Mouse (Mus musculus) hindbrain, embryonic 14.5 days (tissue): ENCODE measurements around the gene Trip11. TPM values are rescaled to one million over a fixed set of nuclear protein-coding genes. Genes with fewer than 3 reads are reported as not detected.

Source experiments
- ATAC-seq: fragments of 200-750 bp; cut with Nextera tagmentation; 2 replicates; pipeline ENCODE4 v1.8.0; 2017; ENCODE audit warnings: moderate number of reproducible peaks, mild to moderate bottlenecking, moderate TSS enrichment, moderate library complexity; ENCODE audit not compliant: low FRiP score
- DNase-seq: peaks from one replicate; pipeline ENCODE4 v3.0.0-alpha.2; 2015; ENCODE audit warnings: low spot score
- H3K27ac ChIP-seq: fragments of 300-500 bp; sonication (generic); 2 replicates; pipeline ENCODE4 v1.5.1; 2014; ENCODE audit warnings: mild to moderate bottlenecking, moderate library complexity
- H3K27me3 ChIP-seq: fragments of 300-500 bp; sonication (generic); 2 replicates; pipeline ENCODE4 v1.6.1; 2014; ENCODE audit warnings: mild to moderate bottlenecking, low read length, mixed read lengths; ENCODE audit not compliant: control insufficient read depth, insufficient read depth
- H3K36me3 ChIP-seq: fragments of 300-500 bp; sonication (generic); replicated peaks from 2 replicates; pipeline ENCODE4 v1.6.1; 2014; ENCODE audit not compliant: control insufficient read depth, insufficient read depth
- H3K4me1 ChIP-seq: fragments of 300-500 bp; sonication (generic); replicated peaks from 2 replicates; pipeline ENCODE4 v1.6.1; 2014; ENCODE audit warnings: antibody characterized with exemption, low read length, mixed read lengths; ENCODE audit not compliant: control insufficient read depth, insufficient read depth
- H3K4me2 ChIP-seq: fragments of 300-500 bp; sonication (generic); replicated peaks from 2 replicates; pipeline ENCODE4 v1.6.1; 2014; ENCODE audit warnings: mild to moderate bottlenecking, moderate library complexity
- H3K4me3 ChIP-seq: fragments of 300-500 bp; sonication (generic); replicated peaks from 2 replicates; pipeline ENCODE4 v1.5.1; 2014; ENCODE audit warnings: mild to moderate bottlenecking, low read length
- H3K9ac ChIP-seq: fragments of 300-500 bp; sonication (generic); 2 replicates; pipeline ENCODE4 v1.6.1; 2014
- H3K9me3 ChIP-seq: fragments of 300-500 bp; sonication (generic); 2 replicates; pipeline ENCODE4 v1.6.1; 2016; ENCODE audit warnings: low read length; ENCODE audit not compliant: control insufficient read depth
- WGBS: fragments of 180-500 bp; shearing (Covaris S2); extraction: QIAGEN DNeasy Blood & Tissue Kit; methylation state at CpG from one replicate; pipeline ENCODE4 v1.1.7; 2014; 5-methylcytosine and 5-hydroxymethylcytosine counted together
- polyA plus RNA-seq: library from polyadenylated mRNA; unstranded; fragments of >200 nt; fragmentation: Nextera tagmentation; extraction: Ambion mirVana; gene quantifications from 2 replicates; pipeline ENCODE4 v1.2.1, GENCODE M21; 2014

The Trip11 gene
- polyA plus RNA-seq, 1 experiment from 2014 or later, result 23.9 TPM

DNA sequence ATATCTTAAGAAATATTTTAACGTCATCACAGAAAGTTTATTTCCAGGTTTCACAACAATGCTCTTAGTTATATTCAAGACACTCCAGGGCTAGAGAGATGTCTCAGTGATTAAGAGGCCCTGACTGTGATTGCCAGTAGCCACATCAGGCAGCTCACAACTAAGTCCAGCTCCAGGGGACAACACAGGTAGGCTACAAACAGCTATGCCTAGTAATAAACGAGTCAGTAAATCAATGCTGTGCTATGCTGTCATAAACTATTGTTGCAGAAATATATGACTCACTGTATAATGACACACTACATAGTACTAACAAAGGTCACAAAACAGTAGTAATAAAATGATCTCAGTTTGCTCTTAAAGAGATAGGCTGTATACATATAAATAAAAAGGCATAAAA, 36.7 kb downstream of the Trip11 start:
- DNase-seq (no peak), ATAC-seq (no peak)
- WGBS, result 94% methylated on average over 2 of the region's 2 CpGs
- Histone ChIP-seq H3K27me3 (no peaks in the 10 kb centered on the region), H3K4me3 (no peak overlapping the region), H3K36me3 (peaks cover 44% of the 10 kb centered on the region), H3K27ac (no peak overlapping the region), H3K9me3 (no peaks in the 10 kb centered on the region), H3K4me1 (no peaks in the 10 kb centered on the region), H3K9ac (no peak overlapping the region), H3K4me2 (no peak overlapping the region)

DNA sequence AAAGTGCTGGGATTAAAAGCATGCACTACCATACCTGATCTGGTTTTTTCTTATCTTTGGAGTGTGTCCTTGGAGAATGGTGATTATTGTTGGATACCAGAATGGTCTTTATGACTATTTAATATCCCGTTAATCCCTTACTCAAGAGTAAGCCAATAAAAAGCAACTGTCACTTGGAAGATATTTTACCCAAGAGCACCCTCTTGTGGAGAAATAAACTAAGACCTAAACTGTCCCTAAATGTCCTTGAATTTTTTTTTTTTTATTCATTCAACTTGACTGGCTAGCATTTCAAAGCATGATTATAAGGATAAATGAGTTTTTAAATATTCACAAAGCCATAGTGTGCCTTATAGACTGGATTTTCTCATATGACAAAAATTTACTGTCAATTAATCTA, 38.0 kb downstream of the Trip11 start:
- H3K27ac ChIP-seq, result no peak overlapping the region
- H3K4me1 ChIP-seq, result no peaks in the 10 kb centered on the region
- H3K9ac ChIP-seq, result no peak overlapping the region
- H3K27me3 ChIP-seq, result no peaks in the 10 kb centered on the region
- peaks cover 45% of the 10 kb centered on the region for H3K36me3 ChIP-seq
- peak; percentile 83 for DNase-seq
- no peaks in the 10 kb centered on the region for H3K9me3 ChIP-seq
- WGBS, result 49% methylated on average over 1 of the region's 1 CpGs
- H3K4me2 ChIP-seq, result no peak overlapping the region
- no peak for ATAC-seq
- no peak overlapping the region for H3K4me3 ChIP-seq

DNA sequence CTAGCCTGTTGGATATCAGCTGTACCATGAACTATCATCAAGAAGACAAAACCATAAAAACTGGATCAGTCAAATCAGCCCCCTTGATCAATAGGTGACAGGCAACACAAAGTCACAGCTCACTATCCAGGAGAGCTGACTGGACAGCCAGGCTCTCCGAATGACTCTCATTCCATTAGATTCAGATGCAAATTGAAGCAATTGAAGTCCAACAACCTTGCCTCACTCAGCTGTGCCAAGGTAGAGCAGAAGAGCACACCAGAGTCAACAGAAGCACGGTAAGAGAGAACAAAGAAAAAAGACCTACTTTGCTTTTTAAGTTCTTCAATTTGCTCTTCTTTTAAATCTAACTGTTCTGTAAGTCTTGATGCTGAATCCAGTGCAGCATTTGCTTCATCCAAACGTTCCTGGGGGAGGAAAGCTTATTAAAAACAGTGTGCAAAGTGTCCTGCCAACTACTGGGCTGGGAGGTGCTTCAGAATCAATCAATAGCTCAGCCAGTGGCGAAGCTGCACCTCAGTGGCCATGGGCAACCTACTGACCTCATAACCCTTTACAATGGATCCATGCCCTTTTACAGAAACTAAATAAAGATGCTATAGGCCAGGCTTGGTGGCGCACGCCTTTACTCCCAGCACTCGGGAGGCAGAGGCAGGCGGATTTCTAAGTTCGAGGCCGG, 50.6 kb downstream of the Trip11 start:
- H3K9me3 ChIP-seq, result no peaks in the 10 kb centered on the region
- no peak for DNase-seq
- H3K36me3 ChIP-seq, result peaks cover 18% of the 10 kb centered on the region; the same call in 1 of the 2 replicates
- H3K27me3 ChIP-seq, result no peaks in the 10 kb centered on the region
- H3K4me1 ChIP-seq, result no peaks in the 10 kb centered on the region
- H3K9ac ChIP-seq, result no peak overlapping the region
- no peak overlapping the region for H3K4me2 ChIP-seq
- no peak for ATAC-seq
- 82% methylated on average over 10 of the region's 10 CpGs for WGBS
- no peak overlapping the region for H3K27ac ChIP-seq
- no peak overlapping the region for H3K4me3 ChIP-seq

DNA sequence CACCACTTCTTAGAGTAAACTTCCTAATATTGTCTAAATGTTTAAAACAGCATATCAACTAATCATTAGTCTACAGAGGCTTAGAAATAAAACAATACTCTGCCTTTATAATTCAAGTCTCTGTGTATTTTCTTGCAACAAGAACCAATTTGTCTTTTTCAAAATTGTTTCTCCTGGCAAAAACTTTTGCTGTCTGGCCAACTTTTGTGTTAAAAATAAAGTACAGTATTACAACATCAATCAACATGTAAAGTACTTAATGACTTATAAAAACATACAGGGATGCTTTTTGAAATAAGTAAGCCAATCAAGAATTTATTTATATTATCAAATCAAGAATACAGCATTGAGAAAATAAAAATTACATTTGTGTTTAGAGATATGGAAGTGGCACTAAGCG, 52.8 kb downstream of the Trip11 start:
- H3K4me3 ChIP-seq, result no peak overlapping the region
- peaks cover 18% of the 10 kb centered on the region; the same call in 1 of the 2 replicates for H3K36me3 ChIP-seq
- no peaks in the 10 kb centered on the region for H3K9me3 ChIP-seq
- WGBS, result 95% methylated on average over 1 of the region's 1 CpGs
- H3K27ac ChIP-seq, result no peak overlapping the region
- ATAC-seq (no peak), DNase-seq (no peak)
- H3K9ac ChIP-seq, result no peak overlapping the region
- no peaks in the 10 kb centered on the region for H3K4me1 ChIP-seq
- H3K27me3 ChIP-seq, result no peaks in the 10 kb centered on the region
- H3K4me2 ChIP-seq, result no peak overlapping the region

DNA sequence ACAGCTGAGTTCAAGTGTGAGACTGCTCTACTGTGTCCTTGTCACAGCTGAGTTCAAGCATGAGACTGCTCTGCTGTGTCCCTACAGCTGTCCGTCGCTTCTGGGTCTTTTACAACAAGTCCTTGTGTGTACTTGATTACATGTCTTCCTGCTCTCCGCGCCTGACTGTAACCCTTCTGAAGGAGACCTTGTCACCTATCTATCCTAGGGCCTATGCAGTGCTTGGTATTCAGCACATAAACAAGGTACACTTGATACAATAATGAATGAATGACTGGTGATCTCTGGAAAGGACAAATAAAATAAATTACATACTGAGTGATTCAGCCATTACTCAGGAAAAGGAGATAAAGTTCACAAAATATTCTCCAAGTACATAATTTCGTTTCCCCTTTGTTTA, 55.1 kb downstream of the Trip11 start:
- Histone ChIP-seq H3K36me3 (peaks cover 18% of the 10 kb centered on the region; the same call in 1 of the 2 replicates), H3K9ac (no peak overlapping the region), H3K4me2 (no peak overlapping the region), H3K4me1 (no peaks in the 10 kb centered on the region), H3K9me3 (no peaks in the 10 kb centered on the region), H3K27ac (no peak overlapping the region), H3K27me3 (no peaks in the 10 kb centered on the region), H3K4me3 (no peak overlapping the region)
- ATAC-seq (no peak), DNase-seq (no peak)
- WGBS, result 94% methylated on average over 5 of the region's 5 CpGs

DNA sequence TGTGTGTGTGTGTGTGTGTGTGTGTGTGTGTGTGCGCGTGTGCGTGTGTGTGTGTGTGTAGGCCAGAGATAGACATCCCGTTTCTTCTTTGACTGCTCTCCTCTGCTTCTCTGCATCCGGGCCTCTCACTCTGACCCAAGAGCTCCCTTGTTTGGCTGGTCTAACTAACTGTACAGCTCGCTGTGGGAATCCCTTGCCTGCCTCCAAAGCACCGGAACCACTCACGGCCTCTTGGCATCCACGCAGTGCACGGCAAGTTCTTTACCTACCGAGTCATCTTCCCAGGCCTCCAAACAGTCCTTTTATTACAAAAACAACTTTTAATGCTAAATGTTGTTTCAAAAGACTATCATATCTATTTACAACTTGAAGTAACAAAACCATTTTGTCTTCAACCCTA, 58.7 kb downstream of the Trip11 start:
- DNase-seq (no peak), ATAC-seq (no peak)
- H3K9ac ChIP-seq, result no peak overlapping the region
- 91% methylated on average over 11 of the region's 11 CpGs for WGBS
- H3K27me3 ChIP-seq, result no peaks in the 10 kb centered on the region
- H3K27ac ChIP-seq, result no peak overlapping the region
- H3K4me3 ChIP-seq, result no peak overlapping the region
- no peaks in the 10 kb centered on the region for H3K9me3 ChIP-seq
- no peaks in the 10 kb centered on the region for H3K4me1 ChIP-seq
- H3K36me3 ChIP-seq, result no peaks in the 10 kb centered on the region
- H3K4me2 ChIP-seq, result no peak overlapping the region

DNA sequence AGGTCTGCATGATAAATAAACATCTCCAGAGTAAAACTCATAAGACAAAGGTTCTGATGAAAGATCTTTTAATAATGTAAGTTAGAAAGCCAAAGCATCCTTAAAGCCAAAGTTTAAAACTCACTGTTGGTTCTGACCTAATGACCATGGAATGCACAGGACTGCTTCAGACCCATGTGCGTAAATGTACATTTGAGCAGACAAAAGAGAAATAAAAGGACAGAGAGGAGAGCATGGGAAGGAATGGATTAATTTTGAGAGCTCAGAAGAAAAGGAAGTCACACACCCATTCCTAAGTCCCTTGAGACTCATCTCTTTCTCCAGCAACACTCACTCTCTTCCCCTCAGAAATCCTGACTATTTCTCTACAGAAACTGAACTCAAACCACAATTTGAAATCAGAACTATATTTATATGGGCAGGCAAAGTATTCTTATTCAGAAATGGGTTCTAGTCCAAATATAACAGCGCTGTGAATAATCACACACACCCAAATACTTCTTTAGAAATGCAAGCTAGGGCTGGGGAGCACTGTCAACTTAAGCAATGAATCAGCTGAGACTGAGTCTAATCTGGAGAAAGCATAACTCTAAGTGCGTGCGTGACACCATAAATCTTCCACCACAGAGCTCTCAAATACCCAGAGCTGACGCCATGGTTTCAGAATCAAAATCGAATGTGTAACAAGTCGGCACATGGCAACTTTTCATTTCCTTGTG, 61.1 kb downstream of the Trip11 start:
- Histone ChIP-seq H3K9me3 (no peaks in the 10 kb centered on the region), H3K4me2 (no peak overlapping the region), H3K27me3 (no peaks in the 10 kb centered on the region), H3K9ac (no peak overlapping the region), H3K36me3 (no peaks in the 10 kb centered on the region; the same call in 1 of the 2 replicates), H3K4me3 (no peak overlapping the region), H3K27ac (no peak overlapping the region), H3K4me1 (no peaks in the 10 kb centered on the region)
- DNase-seq (no peak), ATAC-seq (no peak)
- WGBS, result 88% methylated on average over 7 of the region's 7 CpGs

DNA sequence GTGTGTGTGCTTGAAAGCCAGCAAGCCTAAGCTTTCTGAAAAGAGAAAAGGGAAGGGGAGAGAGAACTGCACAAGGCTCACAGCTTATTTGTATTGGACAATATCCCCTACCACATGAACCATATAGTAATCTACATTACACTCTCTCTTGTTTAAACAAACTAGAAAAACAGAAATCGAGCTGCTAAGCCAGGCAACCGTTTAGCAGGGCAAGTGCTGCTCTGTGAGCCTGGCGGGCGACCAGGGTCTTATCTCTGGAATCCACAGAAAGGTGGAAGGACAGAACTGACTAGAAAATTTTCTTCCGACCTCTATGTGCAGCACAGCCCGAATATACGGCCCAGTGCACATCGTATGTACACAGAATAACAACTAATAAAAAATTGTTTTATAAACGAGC, 61.8 kb downstream of the Trip11 start:
- Histone ChIP-seq H3K4me3 (no peak overlapping the region), H3K4me1 (no peaks in the 10 kb centered on the region), H3K4me2 (no peak overlapping the region), H3K9me3 (no peaks in the 10 kb centered on the region), H3K27ac (no peak overlapping the region), H3K9ac (no peak overlapping the region), H3K27me3 (no peaks in the 10 kb centered on the region), H3K36me3 (peaks cover 3% of the 10 kb centered on the region)
- DNase-seq, result no peak
- whole genome bisulfite sequencing, result 93% methylated on average over 9 of the region's 9 CpGs
- no peak for ATAC-seq

DNA sequence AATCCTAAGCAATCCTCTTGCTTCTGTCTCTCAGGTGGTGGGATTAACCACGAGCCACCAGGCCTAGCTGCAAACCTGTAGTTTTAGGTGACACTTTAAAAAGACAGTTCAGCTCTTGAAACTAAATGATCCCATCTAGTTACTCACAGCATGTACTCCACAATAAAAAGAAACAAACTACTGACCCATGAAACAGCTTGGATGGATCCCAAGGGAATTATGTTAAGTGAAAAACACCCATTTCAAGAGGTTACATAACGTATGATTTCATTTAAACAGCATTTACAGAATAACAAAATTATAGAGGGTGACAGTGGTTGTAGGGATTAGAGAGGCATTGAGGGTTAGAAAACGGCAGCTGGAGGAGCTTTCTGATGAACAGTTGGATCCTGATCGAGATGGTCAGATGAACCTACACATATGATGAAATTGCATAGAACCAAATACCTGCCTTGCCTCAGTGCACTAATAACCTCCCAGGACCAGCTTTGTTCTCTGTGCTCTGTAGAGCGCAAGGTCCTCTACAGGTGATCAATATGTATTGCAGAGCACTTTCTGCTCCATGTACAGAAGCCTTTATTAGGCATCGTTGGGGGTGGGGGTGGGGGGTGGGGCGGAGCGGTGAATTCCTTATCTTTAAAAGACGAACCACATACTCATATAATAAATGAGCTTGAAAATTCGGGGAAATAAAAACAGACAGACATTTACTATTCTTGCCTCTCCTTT, 76.4 kb downstream of the Trip11 start:
- Histone ChIP-seq H3K9me3 (no peaks in the 10 kb centered on the region), H3K36me3 (peaks cover 34% of the 10 kb centered on the region), H3K27me3 (no peaks in the 10 kb centered on the region), H3K4me2 (no peak overlapping the region), H3K4me3 (no peak overlapping the region), H3K27ac (no peak overlapping the region), H3K4me1 (no peaks in the 10 kb centered on the region), H3K9ac (no peak overlapping the region)
- WGBS, result 90% methylated on average over 10 of the region's 10 CpGs
- ATAC-seq (no peak), DNase-seq (no peak)
